Mouse (Mus musculus) lung, postnatal 36 days (tissue): ENCODE measurements around the gene Dnajb12.

Source experiments
- DNase-seq: peaks from one replicate; pipeline ENCODE4 v3.0.0; 2022; ENCODE audit warnings: mixed read lengths

The Dnajb12 gene

GRCm38 (mm10) chr10:59879255-59880028 is at the start of gene Dnajb12:
Dnajb12 (plus strand) TSS chr10:59879556.
- peak; percentile 96 for DNase-seq

- no peak for DNase-seq
Observed at GRCm38 (mm10) chr10:59829886-59830285, 49.5 kb upstream of the Dnajb12 start.

- DNase-seq, result no peak
Observed at GRCm38 (mm10) chr10:59831950-59832349, 47.4 kb upstream of the Dnajb12 start.

GRCm38 (mm10) chr10:59835301-59836155 is 43.8 kb upstream of the Dnajb12 start:
- DNase-seq, result no peak

- no peak for DNase-seq
Observed at GRCm38 (mm10) chr10:59837490-59837889, 41.9 kb upstream of the Dnajb12 start.

GRCm38 (mm10) chr10:59841434-59841833 is 37.9 kb upstream of the Dnajb12 start:
- no peak for DNase-seq

- no peak for DNase-seq
Observed at GRCm38 (mm10) chr10:59843125-59843524, 36.2 kb upstream of the Dnajb12 start.

GRCm38 (mm10) chr10:59844686-59845085 is 34.7 kb upstream of the Dnajb12 start:
- DNase-seq, result peak; percentile 12

- no peak for DNase-seq
Observed at GRCm38 (mm10) chr10:59846416-59846815, 32.9 kb upstream of the Dnajb12 start.

GRCm38 (mm10) chr10:59848079-59848877 is 31.1 kb upstream of the Dnajb12 start:
- DNase-seq, result no peak

GRCm38 (mm10) chr10:59848953-59849352 is 30.4 kb upstream of the Dnajb12 start:
- no peak for DNase-seq

- no peak for DNase-seq
Observed at GRCm38 (mm10) chr10:59849371-59849770, 30.0 kb upstream of the Dnajb12 start.

GRCm38 (mm10) chr10:59857157-59857556 is 22.2 kb upstream of the Dnajb12 start:
- DNase-seq, result peak; percentile 53

- DNase-seq, result no peak
Observed at GRCm38 (mm10) chr10:59860684-59861083, 18.7 kb upstream of the Dnajb12 start.

GRCm38 (mm10) chr10:59861201-59861600 is 18.2 kb upstream of the Dnajb12 start:
- DNase-seq, result no peak

GRCm38 (mm10) chr10:59862816-59863440 is 16.4 kb upstream of the Dnajb12 start:
- no peak for DNase-seq

GRCm38 (mm10) chr10:59863620-59864019 is 15.7 kb upstream of the Dnajb12 start:
- no peak for DNase-seq

- no peak for DNase-seq
Observed at GRCm38 (mm10) chr10:59864232-59864875, 15.0 kb upstream of the Dnajb12 start.

GRCm38 (mm10) chr10:59864884-59865726 is 14.3 kb upstream of the Dnajb12 start:
- peak; percentile 90 for DNase-seq

GRCm38 (mm10) chr10:59868266-59868665 is 11.1 kb upstream of the Dnajb12 start:
- no peak for DNase-seq

GRCm38 (mm10) chr10:59870038-59870437 is 9.3 kb upstream of the Dnajb12 start:
- DNase-seq, result no peak
